Mouse (Mus musculus) gonadal fat pad, adult 2 months (tissue): ENCODE measurements around the gene Nle1. TPM values are rescaled to one million over a fixed set of nuclear protein-coding genes. Genes with fewer than 3 reads are reported as not detected.
"Not testable (repeated sequence)": the region's sequence is repeated elsewhere in the genome, so short reads cannot be mapped to it uniquely, and the experiment has no call there.

ENCODE experiments used
- DNase-seq: peaks from one replicate; pipeline ENCODE4 v3.0.0-alpha.2; 2012; ENCODE audit warnings: low read depth
- polyA plus RNA-seq: library from polyadenylated mRNA; depleted of rRNA; stranded (reverse); fragments of >200 nt; gene quantifications from 2 replicates; pipeline ENCODE4 v1.2.3, GENCODE M21; 2012; rRNA removed

Nle1 gene
- 20.9 and 25.7 TPM in 2 replicates for polyA plus RNA-seq

DNA sequence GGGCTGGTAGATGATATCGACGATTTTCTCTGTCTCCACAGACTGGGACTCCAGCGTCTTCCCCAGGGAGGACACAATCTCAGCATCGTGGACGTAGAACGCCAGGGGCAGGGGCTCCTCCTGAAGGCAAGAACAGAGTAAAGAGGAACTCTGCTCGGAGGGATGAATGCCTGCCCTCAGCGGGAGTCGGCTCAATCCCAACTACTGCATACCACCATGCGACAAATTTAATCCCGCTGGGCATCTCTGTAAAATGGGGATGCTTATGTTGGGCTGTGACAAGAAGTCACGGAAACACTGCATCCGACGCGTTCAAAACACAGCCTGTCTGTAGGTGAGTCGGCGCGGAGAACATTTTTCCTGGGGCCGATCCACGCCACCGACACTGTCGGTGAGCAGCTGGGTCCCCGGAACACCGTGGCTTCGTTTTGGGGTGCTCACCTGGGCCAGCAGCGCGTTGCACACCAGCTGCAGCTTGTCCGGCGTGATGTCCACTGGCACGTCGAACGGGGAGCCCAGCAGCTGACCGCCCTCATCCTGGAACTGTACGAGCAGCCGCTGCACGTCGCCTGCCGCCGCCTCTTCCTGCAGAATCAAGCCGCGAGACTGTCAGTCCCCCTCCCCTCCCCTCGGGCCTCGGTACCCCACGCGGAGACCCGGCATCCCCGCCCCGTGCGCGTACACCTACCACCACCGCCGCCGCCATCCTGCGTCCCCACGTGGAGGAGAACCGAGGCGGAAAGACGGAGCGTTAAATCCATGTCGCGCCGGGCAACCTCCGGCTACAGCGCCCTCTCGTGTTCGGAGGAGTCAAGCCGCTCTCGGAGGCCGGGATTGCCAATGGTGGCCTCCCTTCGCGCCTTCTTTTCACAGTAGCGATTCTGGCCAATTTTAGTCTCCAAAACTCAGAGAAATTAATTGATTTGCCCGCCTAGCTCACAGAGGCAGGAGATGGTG lies at the start of gene Nle1:
TSS of gene Nle1 (minus strand) at position 761 of the 957 bp plus-strand sequence.
- no peak for DNase-seq

GRCm38 (mm10) chr11:82956925-82957324 lies 48.7 kb upstream of the Nle1 start:
- DNase-seq = no peak

GRCm38 (mm10) chr11:82954631-82955030 lies 46.4 kb upstream of the Nle1 start:
- DNase-seq = no peak

DNA sequence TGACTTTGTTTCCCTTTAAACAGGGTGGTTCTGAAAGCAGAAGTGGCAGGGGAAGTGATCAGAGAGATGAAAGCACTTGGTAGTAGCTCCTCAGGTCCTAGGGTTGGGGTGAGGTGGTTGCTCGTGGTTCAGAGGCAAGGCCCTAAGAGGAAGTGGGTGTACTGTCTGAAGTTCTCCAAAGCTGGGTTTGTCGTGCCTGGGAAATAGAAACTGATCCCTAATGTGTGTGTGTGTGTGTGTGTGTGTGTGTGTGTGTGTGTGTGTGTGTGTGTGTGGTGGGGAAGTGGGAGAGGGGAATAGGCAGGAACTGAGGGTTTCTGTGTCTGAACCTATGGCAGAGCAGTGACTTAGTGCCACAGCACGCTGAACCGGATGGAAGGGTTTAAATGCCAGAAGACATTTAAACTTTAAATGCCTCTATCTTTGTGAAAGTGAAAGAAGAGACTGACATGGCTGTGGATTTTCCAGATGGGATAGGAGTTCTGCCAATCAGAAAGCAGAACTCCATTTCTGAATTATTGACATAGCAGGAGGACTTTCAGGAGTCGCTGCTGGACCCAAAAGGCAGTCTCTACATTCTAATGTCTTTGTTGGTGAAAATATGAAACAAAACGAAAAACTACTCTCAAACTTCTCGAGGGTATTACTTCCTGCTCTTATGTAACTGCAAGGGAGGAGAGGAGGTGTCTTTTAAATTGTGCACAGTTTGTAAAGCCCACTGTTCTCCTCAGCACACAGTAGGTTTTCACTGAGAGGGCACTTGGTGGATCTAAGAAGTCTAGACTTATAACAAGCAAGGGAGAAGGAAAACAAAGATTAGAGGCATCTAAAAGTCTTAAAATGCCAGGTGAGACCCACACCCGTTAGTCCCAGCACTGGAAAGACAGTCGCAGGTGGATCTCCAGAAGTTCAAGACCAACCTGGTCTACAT lies 44.7 kb upstream of the Nle1 start:
- DNase-seq = no peak

DNA sequence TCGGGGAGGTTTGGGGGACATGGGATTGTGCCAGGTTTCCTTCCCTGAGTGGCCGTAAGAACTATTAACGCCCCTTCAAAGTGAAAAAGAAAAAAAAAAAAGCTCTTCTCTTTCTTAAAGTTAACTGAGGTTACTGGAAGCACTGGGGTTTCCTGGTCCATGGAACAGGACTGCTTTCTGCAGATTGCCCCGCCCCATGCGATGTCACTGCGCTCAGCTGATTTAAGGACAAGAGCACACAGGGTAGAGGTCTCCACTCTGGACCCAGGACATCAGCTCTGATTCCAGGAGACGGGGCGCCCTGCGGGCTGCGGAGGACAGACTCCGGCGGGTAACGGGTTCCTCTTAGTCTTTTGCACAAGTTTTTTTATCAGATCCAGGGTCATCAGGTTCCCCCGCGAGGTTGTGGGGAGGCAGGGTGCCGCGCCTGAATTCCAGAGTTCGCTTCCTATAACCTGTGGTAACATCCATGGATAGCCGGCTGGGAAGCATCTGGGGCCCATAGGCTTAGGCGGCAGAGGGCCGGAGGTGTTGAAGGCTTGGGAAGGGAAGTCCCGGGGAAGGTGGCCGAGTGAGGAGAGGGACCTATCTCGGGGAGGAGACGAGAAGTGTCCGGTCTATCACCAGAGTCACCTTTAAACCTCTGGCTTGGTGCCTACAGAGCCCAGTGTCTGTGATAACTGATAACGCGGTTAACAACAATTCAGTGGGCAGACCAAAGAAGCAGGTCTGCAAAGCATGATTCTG lies 43.8 kb upstream of the Nle1 start:
- DNase-seq = no peak

DNA sequence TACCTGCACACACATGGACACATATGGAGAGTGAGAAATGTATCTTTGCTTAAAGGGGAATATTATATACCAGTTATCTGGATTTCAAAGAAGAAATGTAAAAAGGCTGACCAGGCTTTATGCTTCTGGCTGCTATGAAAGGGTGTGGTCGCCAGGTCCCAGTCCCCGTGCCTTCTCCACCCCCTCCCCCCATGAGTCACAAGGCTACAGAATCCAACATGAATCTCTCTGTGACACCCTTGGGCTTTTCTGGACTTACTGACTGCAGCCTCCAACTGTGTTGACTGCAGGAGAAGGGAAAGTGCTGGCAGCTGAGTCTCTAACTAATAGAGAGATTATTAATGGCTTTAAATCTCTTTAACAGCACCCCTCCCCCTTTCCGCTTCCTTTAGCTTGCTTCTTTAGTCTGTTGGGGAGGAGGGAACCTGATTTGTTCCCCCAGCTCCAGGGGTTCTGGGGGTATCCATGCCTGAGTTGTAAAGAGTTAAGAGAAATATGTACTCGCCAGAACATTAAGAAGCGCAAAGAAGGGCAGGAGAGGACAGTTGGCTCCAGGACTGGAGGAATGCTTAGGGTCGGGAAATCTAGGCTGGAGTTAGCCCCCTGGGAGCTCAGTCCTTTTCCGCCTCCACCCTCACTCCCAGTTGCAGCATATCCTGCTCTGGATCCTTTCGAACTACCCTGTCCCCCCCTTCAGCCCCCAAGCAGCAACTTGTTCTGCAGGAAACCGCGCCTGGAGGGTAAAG lies 42.7 kb upstream of the Nle1 start, which contains the start of gene Slfn5:
TSS of gene Slfn5 (plus strand) at position 614 of the 746 bp plus-strand sequence.
- no peak for DNase-seq

DNA sequence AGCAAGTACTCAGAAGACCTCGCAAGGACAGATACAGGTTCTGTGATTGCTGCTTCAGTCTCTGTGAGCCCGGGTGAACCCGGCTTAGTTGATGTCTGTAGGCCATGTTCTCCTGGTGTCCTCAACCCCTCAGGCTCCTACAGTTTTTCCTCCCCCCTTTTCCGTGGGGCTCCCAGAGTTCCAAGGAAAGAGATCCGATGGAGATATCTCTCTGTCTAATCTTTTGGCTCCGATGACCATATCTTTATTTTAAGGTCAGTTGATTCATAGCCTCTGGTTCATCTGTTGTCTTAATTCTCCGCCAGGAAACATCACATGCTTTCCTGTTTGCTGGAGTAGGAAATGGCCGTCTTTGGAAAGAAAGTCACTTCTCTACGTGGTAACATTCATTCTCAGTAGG lies 40.8 kb upstream of the Nle1 start:
- no peak for DNase-seq

DNA sequence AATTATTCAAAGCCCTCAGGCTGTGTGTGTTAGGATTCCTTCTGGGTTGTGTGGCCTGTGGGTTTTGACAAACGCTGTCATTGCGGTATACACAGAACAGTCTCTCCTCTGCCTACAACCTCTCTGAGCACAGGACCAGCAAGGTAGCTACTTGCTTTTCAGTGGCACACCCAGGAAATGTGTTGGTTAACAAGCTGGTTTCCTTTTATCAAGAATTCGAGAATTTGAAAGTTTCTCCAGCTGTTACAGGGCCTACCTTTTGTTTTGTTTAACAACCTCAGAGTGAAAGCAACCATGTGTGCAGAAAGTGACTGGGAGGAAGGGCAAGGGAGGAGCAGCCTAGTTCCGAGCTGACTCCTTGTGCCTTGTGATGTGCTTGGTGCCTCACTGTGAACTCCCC lies 39.2 kb upstream of the Nle1 start:
- no peak for DNase-seq

- no peak for DNase-seq
Observed at GRCm38 (mm10) chr11:82945636-82946035, 37.4 kb upstream of the Nle1 start.

DNA sequence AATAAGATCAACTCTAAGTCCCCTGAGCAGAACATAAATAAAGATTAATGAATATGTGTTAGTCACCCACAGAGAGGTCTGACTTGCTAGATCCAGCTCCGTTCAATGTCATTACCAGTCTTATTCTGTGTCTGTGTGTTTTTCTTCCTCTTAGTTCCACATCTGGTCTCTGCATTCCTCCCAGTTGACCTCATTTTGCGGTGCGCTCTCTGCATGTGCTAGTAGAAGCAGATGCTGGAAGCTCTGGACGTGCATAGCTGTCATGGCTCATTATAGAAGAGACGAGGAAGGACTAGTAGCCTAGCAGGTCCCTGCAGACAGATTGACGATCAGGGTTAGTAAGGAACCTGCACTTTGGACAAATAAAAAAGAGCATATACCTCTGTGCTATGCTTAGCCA lies 35.1 kb upstream of the Nle1 start:
- no peak for DNase-seq

DNA sequence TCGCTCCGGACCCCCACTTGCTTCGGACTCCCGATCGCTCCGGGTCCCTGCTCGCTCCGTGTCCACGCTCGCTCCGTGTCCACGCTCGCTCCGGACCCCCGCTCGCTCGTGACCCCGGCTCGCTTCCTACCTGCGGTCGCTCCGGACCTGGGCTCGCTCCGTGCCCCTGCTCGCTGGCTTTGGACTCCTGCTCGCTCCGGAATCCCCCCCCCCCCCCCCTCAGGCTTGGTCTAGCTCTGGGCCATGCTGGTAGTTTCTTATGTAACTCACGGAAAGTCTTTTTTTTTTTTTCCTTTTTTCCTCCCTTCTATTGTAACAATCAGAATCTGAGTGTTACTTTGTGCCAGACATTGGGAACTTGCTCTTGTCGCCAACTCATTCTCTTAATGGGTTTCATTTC lies 25.0 kb upstream of the Nle1 start:
- no peak for DNase-seq

DNA sequence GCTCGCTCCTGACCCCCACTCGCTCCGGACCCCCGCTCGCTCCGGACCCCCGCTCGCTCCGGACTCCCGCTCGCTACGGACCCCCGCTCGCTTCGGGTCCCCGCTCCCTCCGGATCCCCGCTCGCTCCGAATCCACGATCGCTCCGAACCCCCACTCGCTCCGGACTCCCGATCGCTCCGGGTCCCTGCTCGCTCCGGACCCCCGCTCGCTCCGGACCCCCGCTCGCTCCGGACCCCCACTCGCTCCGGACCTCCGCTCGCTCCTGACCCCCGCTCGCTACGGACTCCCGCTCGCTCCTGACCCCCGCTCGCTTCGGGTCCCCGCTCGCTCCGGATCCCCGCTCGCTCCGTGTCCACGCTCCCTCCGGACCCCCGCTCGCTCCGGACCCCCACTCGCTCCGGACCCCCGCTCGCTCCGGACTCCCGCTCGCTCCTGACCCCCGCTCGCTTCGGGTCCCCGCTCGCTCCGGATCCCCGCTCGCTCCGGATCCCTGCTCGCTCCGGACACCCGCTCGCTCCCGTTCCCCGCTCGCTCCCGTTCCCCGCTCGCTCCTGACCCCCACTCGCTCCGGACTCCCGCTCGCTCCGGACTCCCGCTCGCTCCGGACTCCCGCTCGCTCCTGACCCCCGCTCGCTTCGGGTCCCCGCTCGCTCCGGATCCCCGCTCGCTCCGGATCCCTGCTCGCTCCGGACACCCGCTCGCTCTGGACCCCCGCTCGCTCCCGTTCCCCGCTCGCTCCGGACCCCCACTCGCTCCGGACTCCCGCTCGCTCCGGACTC lies 23.6 kb upstream of the Nle1 start:
- not testable (repeated sequence) for DNase-seq

DNA sequence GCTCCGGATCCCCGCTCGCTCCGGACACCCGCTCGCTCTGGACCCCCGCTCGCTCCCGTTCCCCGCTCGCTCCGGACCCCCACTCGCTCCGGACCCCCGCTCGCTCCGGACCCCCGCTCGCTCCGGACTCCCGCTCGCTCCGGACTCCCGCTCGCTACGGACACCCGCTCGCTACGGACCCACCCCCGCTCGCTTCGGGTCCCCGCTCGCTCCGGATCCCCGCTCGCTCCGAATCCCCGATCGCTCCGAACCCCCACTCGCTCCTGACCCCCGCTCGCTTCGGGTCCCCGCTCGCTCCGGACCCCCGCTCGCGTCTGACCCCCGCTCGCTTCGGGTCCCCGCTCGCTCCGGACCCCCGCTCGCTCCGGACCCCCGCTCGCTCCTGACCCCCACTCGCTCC lies 22.9 kb upstream of the Nle1 start:
- DNase-seq = not testable (repeated sequence)

GRCm38 (mm10) chr11:82930391-82930955 lies 22.3 kb upstream of the Nle1 start:
- DNase-seq = not testable (repeated sequence)

- no peak for DNase-seq
Observed at GRCm38 (mm10) chr11:82929633-82929950, 21.4 kb upstream of the Nle1 start.

DNA sequence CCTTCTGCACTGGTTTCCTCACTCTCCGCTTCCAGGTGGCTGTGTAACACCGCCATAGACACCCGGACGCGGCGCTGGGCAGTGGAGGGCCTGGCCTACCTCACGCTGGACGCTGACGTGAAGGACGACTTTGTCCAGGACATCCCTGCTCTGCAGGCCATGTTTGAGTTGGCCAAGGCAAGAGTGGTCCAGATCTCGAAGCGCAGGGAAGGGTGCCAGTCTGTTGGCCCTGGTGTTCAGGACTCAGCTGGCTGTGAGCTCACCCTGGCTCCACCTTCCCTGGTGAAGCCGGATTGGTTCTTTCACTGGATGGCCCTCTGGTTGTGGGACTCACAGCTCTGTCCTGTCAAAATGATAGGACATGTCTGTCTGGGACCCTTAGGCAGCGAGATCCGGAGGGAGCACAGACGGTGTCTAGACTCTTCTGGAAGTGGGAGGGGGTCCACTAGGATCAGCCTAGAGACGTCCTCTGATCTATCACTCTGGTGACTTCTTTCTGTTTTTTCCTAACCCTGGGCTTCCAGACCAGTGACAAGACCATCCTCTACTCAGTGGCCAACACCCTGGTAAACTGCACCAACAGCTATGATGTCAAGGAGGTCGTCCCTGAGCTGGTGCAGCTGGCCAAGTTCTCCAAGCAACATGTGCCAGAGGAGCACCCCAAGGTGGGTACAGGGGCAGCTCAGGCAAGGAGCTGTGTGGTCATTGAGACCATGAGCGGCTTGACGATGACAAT lies 20.9 kb upstream of the Nle1 start:
- DNase-seq = no peak

DNA sequence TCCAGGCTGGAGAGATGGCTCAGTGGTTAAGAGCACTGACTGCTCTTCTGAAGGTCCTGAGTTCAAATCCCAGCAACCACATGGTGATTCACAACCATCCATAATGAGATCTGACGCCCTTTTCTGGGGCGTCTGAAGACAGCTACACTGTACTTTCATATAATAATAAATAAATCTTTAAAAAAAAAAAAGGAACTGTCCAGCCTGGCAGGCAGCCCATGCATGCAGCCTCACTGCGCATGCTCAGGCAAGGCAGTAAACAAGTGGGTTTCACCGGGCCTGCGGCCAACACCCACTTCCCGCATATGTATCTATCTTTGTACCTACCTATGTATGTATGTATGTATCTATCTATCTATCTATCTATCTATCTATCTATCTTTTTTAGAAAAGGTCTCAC lies 15.7 kb upstream of the Nle1 start:
- not testable (repeated sequence) for DNase-seq

- DNase-seq = no peak
Observed at GRCm38 (mm10) chr11:82921691-82922090, 13.5 kb upstream of the Nle1 start.

DNA sequence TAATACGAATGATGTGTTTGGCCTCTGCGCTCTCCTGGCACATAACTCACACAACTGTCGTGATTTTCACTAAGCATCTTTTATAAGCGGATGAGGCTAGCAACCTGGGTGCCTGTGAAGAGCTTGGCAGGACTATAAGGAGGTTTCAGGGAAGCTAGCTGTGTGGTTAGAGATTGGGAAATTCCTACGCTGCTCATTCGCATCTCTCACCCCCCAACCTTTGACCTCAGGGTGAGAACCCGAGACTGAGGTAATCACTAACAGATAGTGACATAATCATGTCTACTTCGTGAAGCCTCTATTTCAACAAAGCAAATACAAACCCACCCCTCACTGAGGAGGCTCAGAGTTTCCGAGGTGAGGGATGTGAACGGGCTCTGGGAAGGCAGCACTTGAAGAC lies 12.6 kb upstream of the Nle1 start:
- no peak for DNase-seq
